Mouse (Mus musculus): ENCODE measurements around the gene 4930564D02Rik.

- no peak for TF ChIP-seq CTCF (IDR thresholded peaks at IDR 0.05; ENCODE audit: control insufficient read depth, insufficient read depth, insufficient read length)
- TF ChIP-seq MYOD1 (IDR thresholded peaks at IDR 0.05; ENCODE audit: control insufficient read depth, insufficient read length, low read depth), result no peak
- TF ChIP-seq CEBPB (IDR thresholded peaks at IDR 0.05; ENCODE audit: low read depth), result no peak
- TF ChIP-seq MAX (IDR thresholded peaks at IDR 0.05), result no peak
- TF ChIP-seq FOSL1 (IDR thresholded peaks at IDR 0.05; ENCODE audit: insufficient read depth, low read length, poor library complexity, severe bottlenecking), result no peak
- TF ChIP-seq USF1 (IDR thresholded peaks at IDR 0.05; ENCODE audit: low read depth), result no peak
These were observed 13.5 kb upstream of the 4930564D02Rik start, which contains the start of gene Cttnbp2nl for GRCm38 (mm10) chr3:105052937-105053697.

All from C2C12 (cell line).